Mouse (Mus musculus) midbrain, postnatal 0 days (tissue): ENCODE measurements at regions not wholly inside any gene's neighbourhood (a gene's known extent, or its start where the extent isn't known, plus 50 kb on each side); places are given as distances from the start of the nearest gene placed in this dataset.

Experiments used
- ATAC-seq: fragments of 200-750 bp; cut with Nextera tagmentation; 2 replicates; pipeline ENCODE4 v1.8.0; 2017; ENCODE audit warnings: moderate number of reproducible peaks, mild to moderate bottlenecking, moderate TSS enrichment, moderate library complexity; ENCODE audit not compliant: low FRiP score
- DNase-seq: peaks from one replicate; pipeline ENCODE4 v3.0.0-alpha.2; 2015; ENCODE audit warnings: low spot score
- H3K27ac ChIP-seq: fragments of 300-500 bp; sonication (generic); 2 replicates; pipeline ENCODE4 v1.5.1; 2014; ENCODE audit warnings: low read depth, mild to moderate bottlenecking, low read length, mixed read lengths
- H3K27me3 ChIP-seq: fragments of 300-500 bp; sonication (generic); 2 replicates; pipeline ENCODE4 v1.6.1; 2014; ENCODE audit warnings: low read length, control low read depth, mixed read lengths; ENCODE audit not compliant: insufficient read depth
- H3K36me3 ChIP-seq: fragments of 300-500 bp; sonication (generic); 2 replicates; pipeline ENCODE4 v1.6.1; 2014; ENCODE audit warnings: low read length, control low read depth, mixed read lengths; ENCODE audit not compliant: insufficient read depth
- H3K4me1 ChIP-seq: fragments of 300-500 bp; sonication (generic); 2 replicates; pipeline ENCODE4 v1.6.1; 2014; ENCODE audit warnings: mild to moderate bottlenecking, control low read depth, antibody characterized with exemption, low read length, mixed read lengths; ENCODE audit not compliant: insufficient read depth
- H3K4me2 ChIP-seq: fragments of 300-500 bp; sonication (generic); 2 replicates; pipeline ENCODE4 v1.6.1; 2014; ENCODE audit warnings: low read depth, mild to moderate bottlenecking, low read length, mixed read lengths; ENCODE audit not compliant: poor library complexity, severe bottlenecking
- H3K4me3 ChIP-seq: fragments of 300-500 bp; sonication (generic); 2 replicates; pipeline ENCODE4 v1.5.1; 2014; ENCODE audit warnings: low read depth, mild to moderate bottlenecking, low read length, moderate library complexity
- H3K9ac ChIP-seq: fragments of 300-500 bp; sonication (generic); replicated peaks from 2 replicates; pipeline ENCODE4 v1.6.1; 2014; ENCODE audit warnings: mild to moderate bottlenecking, low read length, moderate library complexity, mixed read lengths; ENCODE audit not compliant: poor library complexity, severe bottlenecking
- H3K9me3 ChIP-seq: fragments of 300-500 bp; sonication (generic); 2 replicates; pipeline ENCODE4 v1.6.1; 2016; ENCODE audit warnings: low read length, control low read depth
- CTCF ChIP-seq: IDR thresholded peaks from 2 replicates; pipeline ENCODE4 v1.5.1; 2016; ENCODE audit warnings: antibody characterized with exemption, mild to moderate bottlenecking
- WGBS: fragments of 180-500 bp; shearing (Covaris S2); extraction: QIAGEN DNeasy Blood & Tissue Kit; methylation state at CpG from one replicate; pipeline ENCODE4 v1.1.7; 2014; 5-methylcytosine and 5-hydroxymethylcytosine counted together

GRCm38 (mm10) chr8:126757951-126758757 lies 164.4 kb upstream of the Irf2bp2 start:
- H3K4me1 ChIP-seq: no peaks in the 10 kb centered on the region
- H3K4me2 ChIP-seq: no peak overlapping the region
- no peak overlapping the region for H3K9ac ChIP-seq
- H3K27me3 ChIP-seq: no peaks in the 10 kb centered on the region
- H3K9me3 ChIP-seq: no peaks in the 10 kb centered on the region
- no peak overlapping the region for H3K27ac ChIP-seq
- no peaks in the 10 kb centered on the region for H3K36me3 ChIP-seq
- H3K4me3 ChIP-seq: no peak overlapping the region
- no peak for ATAC-seq
- DNase-seq: no peak
- 75% methylated on average over 12 of the region's 12 CpGs for WGBS
- TF ChIP-seq CTCF: peak; percentile 47

GRCm38 (mm10) chr8:126756300-126757097 lies 162.7 kb upstream of the Irf2bp2 start:
- no peak overlapping the region for H3K27ac ChIP-seq
- H3K27me3 ChIP-seq: no peaks in the 10 kb centered on the region
- DNase-seq: no peak
- no peaks in the 10 kb centered on the region for H3K4me1 ChIP-seq
- no peak for ATAC-seq
- H3K4me2 ChIP-seq: no peak overlapping the region
- H3K9me3 ChIP-seq: no peaks in the 10 kb centered on the region
- 74% methylated on average over 8 of the region's 8 CpGs for WGBS
- TF ChIP-seq CTCF: no peak
- no peak overlapping the region for H3K4me3 ChIP-seq
- no peaks in the 10 kb centered on the region for H3K36me3 ChIP-seq
- H3K9ac ChIP-seq: no peak overlapping the region

- 89% methylated on average over 5 of the region's 5 CpGs for WGBS
- H3K9me3 ChIP-seq: no peaks in the 10 kb centered on the region
- no peak for TF ChIP-seq CTCF
- no peak overlapping the region for H3K9ac ChIP-seq
- H3K4me3 ChIP-seq: no peak overlapping the region
- H3K4me1 ChIP-seq: no peaks in the 10 kb centered on the region
- H3K27me3 ChIP-seq: no peaks in the 10 kb centered on the region
- DNase-seq: no peak
- no peak overlapping the region for H3K4me2 ChIP-seq
- ATAC-seq: no peak
- H3K36me3 ChIP-seq: no peaks in the 10 kb centered on the region
- no peak overlapping the region for H3K27ac ChIP-seq
Observed at GRCm38 (mm10) chr8:126755669-126756068, 161.9 kb upstream of the Irf2bp2 start.

- peak; percentile 50 for DNase-seq
- H3K27ac ChIP-seq: no peak overlapping the region
- H3K9me3 ChIP-seq: no peaks in the 10 kb centered on the region
- no peak for TF ChIP-seq CTCF
- H3K36me3 ChIP-seq: no peaks in the 10 kb centered on the region
- H3K4me3 ChIP-seq: no peak overlapping the region
- H3K4me2 ChIP-seq: no peak overlapping the region
- no peaks in the 10 kb centered on the region for H3K27me3 ChIP-seq
- no peak for ATAC-seq
- H3K9ac ChIP-seq: no peak overlapping the region
- no peaks in the 10 kb centered on the region for H3K4me1 ChIP-seq
- WGBS: 82% methylated on average over 8 of the region's 8 CpGs
Observed at GRCm38 (mm10) chr8:126754361-126754809, 160.6 kb upstream of the Irf2bp2 start.

- Histone ChIP-seq H3K4me1 (no peaks in the 10 kb centered on the region), H3K9me3 (no peaks in the 10 kb centered on the region), H3K36me3 (no peaks in the 10 kb centered on the region), H3K9ac (no peak overlapping the region), H3K4me2 (no peak overlapping the region), H3K27ac (no peak overlapping the region), H3K27me3 (no peaks in the 10 kb centered on the region), H3K4me3 (no peak overlapping the region)
- ATAC-seq: no peak
- no peak for DNase-seq
- no peak for TF ChIP-seq CTCF
- WGBS: 46% methylated on average over 4 of the region's 4 CpGs
Observed at GRCm38 (mm10) chr8:126753059-126753855, 159.5 kb upstream of the Irf2bp2 start.
